In genomic region chr7:6194129-6194528, GRCm38 (mm10) we compare ENCODE assay signal across 9 mouse cellular contexts. TPM values are rescaled to one million over a fixed set of nuclear protein-coding genes. Genes with fewer than 3 reads are reported as not detected.
DNase-seq lines count a peak whose midpoint lies in the region; ATAC-seq and TF ChIP-seq lines count a peak whose summit lies in the region.
"Had no signal": no experiment of that assay in that cellular context is flagged by ENCODE, and none has a peak within 500 bp of the region (broad histone marks: within the 10 kb centered on the region; RNA-seq: fewer than 3 reads in every experiment).

No protein-coding gene starts in this region.

- peaks cover 6% of the 10 kb centered on the region; the same call in 1 of the 2 replicates for H3K36me3 ChIP-seq in intestine, postnatal 0 days (ENCODE audit: control insufficient read depth, insufficient read depth)
- no peaks in the 10 kb centered on the region for H3K36me3 ChIP-seq in liver, embryonic 16.5 days (ENCODE audit: control insufficient read depth, insufficient read depth)
- H3K36me3 ChIP-seq in neural tube, embryonic 12.5 days = peaks cover 15% of the 10 kb centered on the region

- no peak overlapping the region for H3K27ac ChIP-seq in intestine, postnatal 0 days (ENCODE audit: low read depth, low read length)
- H3K27ac ChIP-seq in liver, embryonic 16.5 days (ENCODE audit: low read length) = no peak overlapping the region
- H3K27ac ChIP-seq in neural tube, embryonic 12.5 days = no peak overlapping the region

- H3K9ac ChIP-seq in intestine, postnatal 0 days (ENCODE audit: low read depth, low read length) = no peak overlapping the region
- H3K9ac ChIP-seq in liver, embryonic 16.5 days (ENCODE audit: low read depth, low read length) = no peak overlapping the region
- H3K9ac ChIP-seq in neural tube, embryonic 12.5 days = no peak overlapping the region

- peak; percentile 53; the same call in 1 of the 2 replicates for ATAC-seq in intestine, postnatal 0 days
- ATAC-seq in liver, embryonic 16.5 days (ENCODE audit: low read depth) = peak; percentile 52; the same call in 1 of the 2 replicates
- ATAC-seq in neural tube, embryonic 12.5 days (ENCODE audit: low FRiP score, low read depth) = peak; percentile 85

- TF ChIP-seq CTCF in intestine, postnatal 0 days (IDR thresholded peaks at IDR 0.05; ENCODE audit: low read depth) = peak; percentile 88

- H3K4me2 ChIP-seq in intestine, postnatal 0 days (replicated peaks; ENCODE audit: low read depth) = no peak overlapping the region
- H3K4me2 ChIP-seq in liver, embryonic 16.5 days (ENCODE audit: low read depth, low read length) = no peak overlapping the region
- H3K4me2 ChIP-seq in neural tube, embryonic 12.5 days (replicated peaks) = no peak overlapping the region

- H3K27me3 ChIP-seq in intestine, postnatal 0 days (replicated peaks; ENCODE audit: control insufficient read depth, insufficient read depth, low read length) = no peaks in the 10 kb centered on the region
- H3K27me3 ChIP-seq in liver, embryonic 16.5 days (ENCODE audit: control insufficient read depth, insufficient read depth, low read depth, low read length) = no peaks in the 10 kb centered on the region
- no peaks in the 10 kb centered on the region for H3K27me3 ChIP-seq in neural tube, embryonic 12.5 days (replicated peaks)

- DNase-seq in A20 (ENCODE audit: low read depth, low spot score) (peak; percentile 67), MEL-GATA-1-ER (ENCODE audit: extremely low read depth, low read depth) (peak; percentile 10)
- DNase-seq in cerebellum, postnatal 10 days = peak; percentile 86 to 88
- DNase-seq in gastrocnemius, postnatal 14 days = peak; percentile 61
- peak; percentile 39 for DNase-seq in testis, postnatal 14 days (ENCODE audit: low spot score)

- intact Hi-C loops in gastrocnemius, postnatal 14 days (cut with DNase I; ENCODE audit: low total_unique reads) = no loop called here

- 15% methylated on average over 5 of the region's 5 CpGs for WGBS in intestine, postnatal 0 days
- 15% methylated on average over 5 of the region's 5 CpGs for WGBS in liver, embryonic 16.5 days (ENCODE audit: insufficient replicate concordance)
- 17% methylated on average over 5 of the region's 5 CpGs for WGBS in neural tube, embryonic 12.5 days

- no peak overlapping the region for H3K4me3 ChIP-seq in intestine, postnatal 0 days (ENCODE audit: low read depth, low read length)
- no peak overlapping the region for H3K4me3 ChIP-seq in liver, embryonic 16.5 days (ENCODE audit: low read depth, low read length)
- H3K4me3 ChIP-seq in neural tube, embryonic 12.5 days = no peak overlapping the region

- H3K9me3 ChIP-seq in intestine, postnatal 0 days (ENCODE audit: control insufficient read depth) = no peaks in the 10 kb centered on the region
- no peaks in the 10 kb centered on the region for H3K9me3 ChIP-seq in liver, embryonic 16.5 days (replicated peaks; ENCODE audit: control insufficient read depth, low read length)
- no peaks in the 10 kb centered on the region for H3K9me3 ChIP-seq in neural tube, embryonic 12.5 days

- H3K4me1 ChIP-seq in intestine, postnatal 0 days (replicated peaks; ENCODE audit: control insufficient read depth, insufficient read depth, low read length) = no peaks in the 10 kb centered on the region
- no peaks in the 10 kb centered on the region for H3K4me1 ChIP-seq in liver, embryonic 16.5 days (ENCODE audit: control insufficient read depth, low read depth, low read length)
- no peaks in the 10 kb centered on the region for H3K4me1 ChIP-seq in neural tube, embryonic 12.5 days

RNA-seq across cellular contexts. Expression of gene Galp, which starts 2.8 kb away (rescaled TPM):
- total RNA-seq in gastrocnemius, postnatal 14 days (2021) = not detected
- polyA plus RNA-seq in intestine, postnatal 0 days (2015; fragmentation: Nextera tagmentation; extraction: Ambion mirVana) = not detected in 2 replicates
- polyA plus RNA-seq in liver, embryonic 16.5 days (2015; fragmentation: Nextera tagmentation; extraction: Ambion mirVana) = not detected in 2 replicates
- polyA plus RNA-seq in neural tube, embryonic 12.5 days (2016; fragmentation: Nextera tagmentation; extraction: Ambion mirVana) = not detected in 2 replicates
- polyA plus RNA-seq: gonadal fat pad, adult 2 months had no signal

RNA-seq across cellular contexts. Expression of gene Zfp444, which starts 22.1 kb away (rescaled TPM):
- 1 to 10 TPM; 6.0 to 6.1 TPM for total RNA-seq in gastrocnemius, postnatal 14 days (2021)
- 18.5 and 18.7 TPM in 2 replicates for polyA plus RNA-seq in intestine, postnatal 0 days (2015; fragmentation: Nextera tagmentation; extraction: Ambion mirVana)
- 16.1 and 16.6 TPM in 2 replicates for polyA plus RNA-seq in liver, embryonic 16.5 days (2015; fragmentation: Nextera tagmentation; extraction: Ambion mirVana)
- polyA plus RNA-seq in neural tube, embryonic 12.5 days (2016; fragmentation: Nextera tagmentation; extraction: Ambion mirVana) = 78.1 and 86.0 TPM in 2 replicates

RNA-seq across cellular contexts. Expression of gene Zscan5b, which starts 27.9 kb away (rescaled TPM):
- total RNA-seq in gastrocnemius, postnatal 14 days (2021) = not detected
- not detected in 2 replicates for polyA plus RNA-seq in intestine, postnatal 0 days (2015; fragmentation: Nextera tagmentation; extraction: Ambion mirVana)
- polyA plus RNA-seq in liver, embryonic 16.5 days (2015; fragmentation: Nextera tagmentation; extraction: Ambion mirVana) = not detected in 2 replicates
- polyA plus RNA-seq in neural tube, embryonic 12.5 days (2016; fragmentation: Nextera tagmentation; extraction: Ambion mirVana) = not detected in 2 replicates
- polyA plus RNA-seq: gonadal fat pad, adult 2 months had no signal

RNA-seq across cellular contexts. Expression of gene Zfp787, which starts 38.3 kb away (rescaled TPM):
- total RNA-seq in gastrocnemius, postnatal 14 days (2021) = 10 to 100 TPM; 32.0 to 32.6 TPM
- 42.2 and 46.5 TPM in 2 replicates for polyA plus RNA-seq in intestine, postnatal 0 days (2015; fragmentation: Nextera tagmentation; extraction: Ambion mirVana)
- 9.7 and 10.0 TPM in 2 replicates for polyA plus RNA-seq in liver, embryonic 16.5 days (2015; fragmentation: Nextera tagmentation; extraction: Ambion mirVana)
- polyA plus RNA-seq in neural tube, embryonic 12.5 days (2016; fragmentation: Nextera tagmentation; extraction: Ambion mirVana) = 36.4 and 37.0 TPM in 2 replicates

RNA-seq across cellular contexts. Expression of gene Epp13, which starts 58.4 kb away (rescaled TPM):
- not detected for total RNA-seq in gastrocnemius, postnatal 14 days (2021)
- not detected in 2 replicates for polyA plus RNA-seq in intestine, postnatal 0 days (2015; fragmentation: Nextera tagmentation; extraction: Ambion mirVana)
- not detected in 2 replicates for polyA plus RNA-seq in liver, embryonic 16.5 days (2015; fragmentation: Nextera tagmentation; extraction: Ambion mirVana)
- not detected in 2 replicates for polyA plus RNA-seq in neural tube, embryonic 12.5 days (2016; fragmentation: Nextera tagmentation; extraction: Ambion mirVana)

Comparison
In these comparisons a context has a peak if more than half of its experiments do, and no peak if none do; other contexts are left out.
1. DNase-seq: peak in every context shown above with its lines; median percentile 87 in cerebellum, postnatal 10 days; 67 in A20; 61 in gastrocnemius, postnatal 14 days; 39 in testis, postnatal 14 days; 10 in MEL-GATA-1-ER.